Mouse (Mus musculus): ENCODE measurements around the gene Polr2l. TPM values are rescaled to one million over a fixed set of nuclear protein-coding genes. Genes with fewer than 3 reads are reported as not detected.

The Polr2l gene
- polyA plus RNA-seq, 1 experiment from 2014 or later, result 57.9 TPM

- Histone ChIP-seq H3K4me1 (replicated peaks) (peaks cover 40% of the 10 kb centered on the region), H3K9ac (no peak overlapping the region)
- no peak for ATAC-seq
Measured at GRCm38 (mm10) chr7:141432186-141432611, 42.7 kb downstream of the Polr2l start.

GRCm38 (mm10) chr7:141431434-141432185 lies 43.3 kb downstream of the Polr2l start:
- Histone ChIP-seq H3K27ac (no peak overlapping the region), H3K4me3 (replicated peaks) (no peak overlapping the region), H3K27me3 (replicated peaks) (no peaks in the 10 kb centered on the region), H3K9ac (no peak overlapping the region), H3K4me2 (replicated peaks) (no peak overlapping the region), H3K4me1 (replicated peaks) (peaks cover 40% of the 10 kb centered on the region), H3K9me3 (no peaks in the 10 kb centered on the region), H3K36me3 (peaks cover 25% of the 10 kb centered on the region; the same call in 1 of the 2 replicates)
- WGBS, result 94% methylated on average over 19 of the region's 19 CpGs
- no peak for ATAC-seq

More at GRCm38 (mm10) chr7:141432186-141432611, 42.7 kb downstream of the Polr2l start:
- Histone ChIP-seq H3K27ac (no peak overlapping the region), H3K27me3 (replicated peaks) (no peaks in the 10 kb centered on the region), H3K4me2 (replicated peaks) (no peak overlapping the region), H3K36me3 (peaks cover 25% of the 10 kb centered on the region; the same call in 1 of the 2 replicates), H3K9me3 (no peaks in the 10 kb centered on the region), H3K4me3 (replicated peaks) (no peak overlapping the region)
- 78% methylated on average over 8 of the region's 8 CpGs for WGBS

DNA sequence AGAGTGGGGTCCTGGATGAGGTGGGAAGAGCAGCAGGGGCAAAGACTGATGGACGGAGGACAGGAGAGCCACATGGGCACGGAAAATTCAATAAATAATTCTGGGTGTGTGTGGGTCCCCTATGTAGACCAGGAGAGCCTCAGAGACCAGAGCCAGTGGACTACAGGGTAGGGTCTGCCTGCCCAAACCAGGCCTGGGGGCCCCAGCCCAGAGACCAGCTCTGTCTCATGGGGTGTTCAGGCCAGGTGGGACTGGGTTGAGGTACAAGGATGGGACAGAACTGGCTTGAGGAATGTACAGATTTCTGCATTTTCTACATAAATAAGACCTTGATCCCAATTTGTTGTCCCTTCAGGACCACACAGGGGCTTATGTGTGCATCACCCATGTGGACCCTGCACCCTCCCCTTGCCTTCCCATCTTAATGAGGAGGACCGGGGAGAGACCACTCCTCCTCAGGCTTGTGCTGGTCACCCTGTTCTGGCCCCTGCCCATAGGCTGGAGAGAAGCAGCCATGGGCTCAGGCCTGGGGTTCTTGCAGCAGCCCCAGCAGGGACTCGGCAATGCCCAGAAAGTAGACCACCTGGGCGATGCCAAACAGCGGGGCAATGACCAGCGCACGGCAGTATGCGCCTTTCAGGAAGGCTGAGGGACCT lies 44.2 kb downstream of the Polr2l start:
- peaks cover 25% of the 10 kb centered on the region; the same call in 1 of the 2 replicates for H3K36me3 ChIP-seq
- H3K27ac ChIP-seq, result no peak overlapping the region
- no peak overlapping the region; the same call in 1 of the 2 replicates for H3K9ac ChIP-seq
- no peak for ATAC-seq
- WGBS, result 90% methylated on average over 9 of the region's 9 CpGs
- no peaks in the 10 kb centered on the region for H3K27me3 ChIP-seq (replicated peaks)
- H3K4me1 ChIP-seq (replicated peaks), result peaks cover 31% of the 10 kb centered on the region
- H3K4me2 ChIP-seq (replicated peaks), result no peak overlapping the region
- H3K9me3 ChIP-seq, result no peaks in the 10 kb centered on the region
- no peak overlapping the region for H3K4me3 ChIP-seq (replicated peaks)

DNA sequence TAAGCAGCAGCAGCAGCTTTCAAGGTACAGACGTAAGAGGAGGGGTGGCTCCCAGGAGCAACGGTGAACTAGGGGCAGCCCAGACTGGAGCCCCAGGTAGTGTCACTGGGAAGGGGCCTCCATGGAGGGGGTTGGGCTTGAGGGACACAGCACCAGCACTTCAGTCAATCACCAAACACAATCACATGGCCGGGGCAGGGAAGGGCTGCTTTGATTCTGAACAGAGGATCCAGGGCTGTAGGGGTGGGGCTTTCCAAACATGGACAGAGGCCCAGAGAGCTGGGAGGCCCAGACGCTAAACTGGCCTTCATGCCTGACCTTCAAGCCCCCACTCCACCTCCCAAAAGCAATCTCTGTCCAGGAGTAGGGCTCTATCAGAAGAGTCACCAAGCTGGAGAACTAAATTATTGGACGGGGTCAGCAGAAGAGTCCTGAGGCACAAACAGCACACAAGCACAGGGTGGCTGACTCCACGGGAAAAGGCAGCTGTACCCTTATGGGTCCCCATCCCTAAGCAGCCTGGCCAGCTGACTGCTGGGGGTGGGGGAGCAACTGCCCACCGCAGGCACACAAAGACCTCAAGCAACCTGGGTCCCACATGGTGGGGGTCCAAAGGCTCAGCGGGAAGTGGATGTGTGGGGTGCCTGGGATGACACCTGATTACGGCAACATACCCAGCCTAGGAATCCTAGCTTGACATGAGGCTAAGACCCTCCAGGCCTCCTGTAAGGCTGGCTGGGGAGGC lies 44.9 kb downstream of the Polr2l start:
- peak overlapping the region; percentile 41; the same call in 1 of the 2 replicates for H3K4me2 ChIP-seq (replicated peaks)
- peaks cover 25% of the 10 kb centered on the region; the same call in 1 of the 2 replicates for H3K36me3 ChIP-seq
- no peaks in the 10 kb centered on the region for H3K27me3 ChIP-seq (replicated peaks)
- H3K27ac ChIP-seq, result no peak overlapping the region
- no peak overlapping the region for H3K9ac ChIP-seq
- ATAC-seq, result no peak
- 59% methylated on average over 9 of the region's 9 CpGs for WGBS
- H3K4me3 ChIP-seq (replicated peaks), result no peak overlapping the region
- peaks cover 25% of the 10 kb centered on the region for H3K4me1 ChIP-seq (replicated peaks)
- H3K9me3 ChIP-seq, result no peaks in the 10 kb centered on the region

DNA sequence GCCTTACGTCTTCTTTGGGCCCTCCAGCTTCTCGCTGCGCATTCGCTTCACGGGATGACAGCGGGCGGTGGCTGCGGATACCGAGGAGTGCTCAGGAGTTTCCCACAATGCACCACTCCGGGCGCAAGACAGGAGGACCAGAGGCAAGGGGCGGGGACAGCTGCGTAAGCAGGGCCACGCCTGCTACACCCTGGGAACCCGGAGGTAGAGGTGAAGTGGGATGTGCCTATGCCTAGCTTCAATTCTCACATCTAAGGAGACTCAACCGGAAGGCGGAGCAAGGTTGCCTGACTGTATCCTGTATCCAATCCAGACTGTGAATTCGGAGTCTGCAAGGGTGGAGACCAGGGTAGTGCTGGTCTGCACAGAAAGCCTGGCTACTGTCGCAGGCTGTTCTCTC lies 45.6 kb downstream of the Polr2l start, which contains the start of gene Cend1:
TSS of gene Cend1 (minus strand) at position 182 of the 400 bp plus-strand sequence.
- H3K4me2 ChIP-seq (replicated peaks), result peak within 1 kb of the TSS; percentile 41
- H3K4me1 ChIP-seq (replicated peaks), result peaks cover 18% of the 10 kb centered on the region
- H3K36me3 ChIP-seq, result peaks cover 25% of the 10 kb centered on the region; the same call in 1 of the 2 replicates
- H3K27me3 ChIP-seq (replicated peaks), result no peaks in the 10 kb centered on the region
- peak within 1 kb of the TSS; percentile 9; the same call in 1 of the 2 replicates for H3K4me3 ChIP-seq (replicated peaks)
- H3K27ac ChIP-seq, result no peak within 1 kb of the TSS
- WGBS, result 6% methylated on average over 19 of the region's 19 CpGs
- no peak within 1 kb of the TSS for H3K9ac ChIP-seq
- no peaks in the 10 kb centered on the region for H3K9me3 ChIP-seq
- peak; percentile 64 for ATAC-seq

GRCm38 (mm10) chr7:141428701-141429100 lies 46.2 kb downstream of the Polr2l start:
- H3K4me3 ChIP-seq (replicated peaks), result 0 out of 2 replicates have a peak overlapping the region, but pooled peaks have one; percentile 9
- no peak for ATAC-seq
- no peak overlapping the region for H3K27ac ChIP-seq
- H3K36me3 ChIP-seq, result peaks cover 23% of the 10 kb centered on the region; the same call in 1 of the 2 replicates
- peak overlapping the region; percentile 41; the same call in 1 of the 2 replicates for H3K4me2 ChIP-seq (replicated peaks)
- no peak overlapping the region for H3K9ac ChIP-seq
- peaks cover 12% of the 10 kb centered on the region; the same call in 1 of the 2 replicates for H3K4me1 ChIP-seq (replicated peaks)
- 50% methylated on average over 5 of the region's 5 CpGs for WGBS
- H3K9me3 ChIP-seq, result no peaks in the 10 kb centered on the region
- H3K27me3 ChIP-seq (replicated peaks), result no peaks in the 10 kb centered on the region

DNA sequence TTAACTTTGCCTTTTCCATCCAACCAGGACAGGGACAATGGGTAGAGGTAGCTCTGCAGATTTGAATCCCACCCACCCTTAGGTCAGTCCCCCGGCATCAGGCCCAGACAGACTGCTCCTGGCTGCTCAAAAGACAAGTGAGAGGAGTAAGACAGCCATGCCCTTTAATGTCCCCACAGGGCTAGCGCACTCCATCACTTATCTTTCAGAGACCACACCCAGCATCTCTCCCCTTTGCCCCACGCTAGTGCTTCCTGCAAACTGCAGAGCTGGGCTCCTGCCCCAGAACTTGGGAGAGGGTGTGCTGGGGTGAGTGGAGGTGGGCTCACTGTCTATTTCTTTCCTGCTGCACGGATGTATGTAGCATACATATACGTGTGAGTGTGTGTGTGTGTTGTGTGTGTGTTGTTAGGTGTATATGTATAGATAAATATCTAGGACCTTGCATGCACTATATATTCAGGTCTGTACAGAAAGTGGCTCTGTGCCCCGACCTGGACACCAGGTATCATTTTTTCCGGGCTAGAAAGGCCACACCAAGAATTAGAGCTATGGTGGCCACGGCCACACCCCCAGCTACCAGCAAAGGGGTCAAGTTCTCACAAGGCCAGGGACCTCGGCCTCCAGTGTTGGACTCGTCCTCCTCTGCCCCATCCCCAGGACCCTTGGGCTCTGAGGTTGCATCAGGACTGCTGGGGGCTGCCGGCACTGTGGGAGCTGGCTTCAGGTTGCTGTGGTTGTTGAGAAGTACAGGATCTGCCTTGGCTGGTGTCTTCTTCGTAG lies 47.8 kb downstream of the Polr2l start:
- H3K4me3 ChIP-seq (replicated peaks), result no peak overlapping the region
- no peak overlapping the region for H3K4me2 ChIP-seq (replicated peaks)
- H3K27me3 ChIP-seq (replicated peaks), result no peaks in the 10 kb centered on the region
- H3K9ac ChIP-seq, result no peak overlapping the region
- peaks cover 14% of the 10 kb centered on the region; the same call in 1 of the 2 replicates for H3K36me3 ChIP-seq
- no peaks in the 10 kb centered on the region for H3K9me3 ChIP-seq
- peaks cover 9% of the 10 kb centered on the region; the same call in 1 of the 2 replicates for H3K4me1 ChIP-seq (replicated peaks)
- no peak overlapping the region for H3K27ac ChIP-seq
- no peak for ATAC-seq
- 77% methylated on average over 12 of the region's 12 CpGs for WGBS

- H3K27ac ChIP-seq, result no peak overlapping the region
- ATAC-seq, result no peak
Measured at GRCm38 (mm10) chr7:141423811-141424210, 51.1 kb downstream of the Polr2l start.

More at GRCm38 (mm10) chr7:141423811-141424210, 51.1 kb downstream of the Polr2l start:
- H3K27me3 ChIP-seq (replicated peaks), result no peaks in the 10 kb centered on the region
- 68% methylated on average over 4 of the region's 4 CpGs for WGBS
- no peak overlapping the region for H3K9ac ChIP-seq
- H3K4me3 ChIP-seq (replicated peaks), result no peak overlapping the region
- H3K4me1 ChIP-seq (replicated peaks), result peaks cover 3% of the 10 kb centered on the region; the same call in 1 of the 2 replicates
- H3K9me3 ChIP-seq, result no peaks in the 10 kb centered on the region
- no peaks in the 10 kb centered on the region for H3K36me3 ChIP-seq
- H3K4me2 ChIP-seq (replicated peaks), result no peak overlapping the region

Other genes with a start within 250 kb of the Polr2l start
- 61.9 and 62.1 TPM in 2 replicates for gene Phrf1, start 246.3 kb downstream of the Polr2l start, polyA plus RNA-seq (2015; fragmentation: Nextera tagmentation; extraction: Ambion mirVana)
- gene Irf7, start 208.7 kb downstream of the Polr2l start, polyA plus RNA-seq (2015; fragmentation: Nextera tagmentation; extraction: Ambion mirVana), result 5.2 and 5.7 TPM in 2 replicates
- gene Cdhr5, start 198.3 kb downstream of the Polr2l start, polyA plus RNA-seq (2015; fragmentation: Nextera tagmentation; extraction: Ambion mirVana), result 75.8 and 96.1 TPM in 2 replicates
- gene Sct, start 196.0 kb downstream of the Polr2l start, polyA plus RNA-seq (2015; fragmentation: Nextera tagmentation; extraction: Ambion mirVana), result 203 and 260 TPM in 2 replicates
- 0.35 and 0.40 TPM in 2 replicates for gene Drd4, start 183.1 kb downstream of the Polr2l start, polyA plus RNA-seq (2015; fragmentation: Nextera tagmentation; extraction: Ambion mirVana)
- 63.1 and 63.5 TPM in 2 replicates for gene Deaf1, start 147.4 kb downstream of the Polr2l start, polyA plus RNA-seq (2015; fragmentation: Nextera tagmentation; extraction: Ambion mirVana)
- gene Tmem80, start 147.4 kb downstream of the Polr2l start, polyA plus RNA-seq (2015; fragmentation: Nextera tagmentation; extraction: Ambion mirVana), result 35.1 and 35.6 TPM in 2 replicates
- 117 and 133 TPM in 2 replicates for gene Eps8l2, start 136.3 kb downstream of the Polr2l start, polyA plus RNA-seq (2015; fragmentation: Nextera tagmentation; extraction: Ambion mirVana)
- gene Taldo1, start 82.9 kb downstream of the Polr2l start, polyA plus RNA-seq (2015; fragmentation: Nextera tagmentation; extraction: Ambion mirVana), result 458 and 460 TPM in 2 replicates
- 47.4 and 49.2 TPM in 2 replicates for gene Gatd1, start 61.0 kb downstream of the Polr2l start, polyA plus RNA-seq (2015; fragmentation: Nextera tagmentation; extraction: Ambion mirVana)
- 3.8 and 3.9 TPM in 2 replicates for gene Cend1, start 45.6 kb downstream of the Polr2l start, polyA plus RNA-seq (2015; fragmentation: Nextera tagmentation; extraction: Ambion mirVana)
- gene Slc25a22, start 37.2 kb downstream of the Polr2l start, polyA plus RNA-seq (2015; fragmentation: Nextera tagmentation; extraction: Ambion mirVana), result 28.5 and 33.1 TPM in 2 replicates
- gene Pidd1, start 31.1 kb downstream of the Polr2l start, polyA plus RNA-seq (2015; fragmentation: Nextera tagmentation; extraction: Ambion mirVana), result 7.6 and 9.6 TPM in 2 replicates
- 1,378 and 1,526 TPM in 2 replicates for gene Rplp2, start 27.8 kb downstream of the Polr2l start, polyA plus RNA-seq (2015; fragmentation: Nextera tagmentation; extraction: Ambion mirVana)
- 35.1 and 38.1 TPM in 2 replicates for gene Pnpla2, start 19.9 kb downstream of the Polr2l start, polyA plus RNA-seq (2015; fragmentation: Nextera tagmentation; extraction: Ambion mirVana)
- 16.5 and 22.0 TPM in 2 replicates for gene Cracr2b, start 14.0 kb downstream of the Polr2l start, polyA plus RNA-seq (2015; fragmentation: Nextera tagmentation; extraction: Ambion mirVana)
- 21.5 and 25.5 TPM in 2 replicates for gene Cd151, start 7.7 kb downstream of the Polr2l start, polyA plus RNA-seq (2015; fragmentation: Nextera tagmentation; extraction: Ambion mirVana)
- gene Tspan4, start 108 bp upstream of the Polr2l start, polyA plus RNA-seq (2015; fragmentation: Nextera tagmentation; extraction: Ambion mirVana), result 60.7 and 67.8 TPM in 2 replicates
- 52.6 and 62.3 TPM in 2 replicates for gene Chid1, start 64.7 kb upstream of the Polr2l start, polyA plus RNA-seq (2015; fragmentation: Nextera tagmentation; extraction: Ambion mirVana)
- gene Ap2a2, start 87.0 kb upstream of the Polr2l start, polyA plus RNA-seq (2015; fragmentation: Nextera tagmentation; extraction: Ambion mirVana), result 79.1 and 84.1 TPM in 2 replicates
- 0.21 and 0.24 TPM in 2 replicates for gene Muc6, start 180.2 kb upstream of the Polr2l start, polyA plus RNA-seq (2015; fragmentation: Nextera tagmentation; extraction: Ambion mirVana)
- 9.4 and 16.7 TPM in 2 replicates for gene Muc2, start 215.2 kb upstream of the Polr2l start, polyA plus RNA-seq (2015; fragmentation: Nextera tagmentation; extraction: Ambion mirVana)